Mouse (Mus musculus): ENCODE results near the gene Babam2. TPM values are rescaled to one million over a fixed set of nuclear protein-coding genes. Genes with fewer than 3 reads are reported as not detected.
"Not testable (repeated sequence)": the region's sequence is repeated elsewhere in the genome, so short reads cannot be mapped to it uniquely, and the experiment has no call there.

Babam2 gene
- polyA plus RNA-seq, 1 experiment from 2014 or later, result 47.2 TPM

DNA sequence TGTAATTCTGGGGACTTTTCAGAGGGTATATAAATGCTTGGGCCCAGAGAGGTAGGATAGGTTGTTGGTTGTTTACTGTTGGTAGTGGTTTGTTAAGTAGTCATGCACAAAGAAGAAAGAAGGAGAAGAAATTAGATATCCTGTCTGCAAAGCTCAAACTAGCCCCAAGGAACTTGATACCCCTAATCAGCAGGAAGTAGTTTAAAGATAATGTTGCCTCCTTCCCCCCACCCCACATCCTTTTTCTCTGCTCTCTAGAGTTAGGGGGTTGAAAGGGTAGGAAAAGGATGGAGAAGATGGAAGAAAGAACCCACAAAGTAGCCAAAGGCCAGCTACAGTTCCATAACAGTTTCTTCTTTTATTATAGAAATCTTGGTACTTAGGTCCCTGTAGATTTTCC, 99.5 kb downstream of the Babam2 start:
- H3K27ac ChIP-seq, result no peak overlapping the region
- ATAC-seq (ENCODE audit: low FRiP score), result no peak
- no peaks in the 10 kb centered on the region for H3K27me3 ChIP-seq
- no peak overlapping the region for H3K4me3 ChIP-seq (replicated peaks)
- no peak overlapping the region for H3K4me2 ChIP-seq
- no peaks in the 10 kb centered on the region for H3K36me3 ChIP-seq (replicated peaks)
- no peak overlapping the region for H3K9ac ChIP-seq
- no peaks in the 10 kb centered on the region for H3K9me3 ChIP-seq
- no peaks in the 10 kb centered on the region for H3K4me1 ChIP-seq

DNA sequence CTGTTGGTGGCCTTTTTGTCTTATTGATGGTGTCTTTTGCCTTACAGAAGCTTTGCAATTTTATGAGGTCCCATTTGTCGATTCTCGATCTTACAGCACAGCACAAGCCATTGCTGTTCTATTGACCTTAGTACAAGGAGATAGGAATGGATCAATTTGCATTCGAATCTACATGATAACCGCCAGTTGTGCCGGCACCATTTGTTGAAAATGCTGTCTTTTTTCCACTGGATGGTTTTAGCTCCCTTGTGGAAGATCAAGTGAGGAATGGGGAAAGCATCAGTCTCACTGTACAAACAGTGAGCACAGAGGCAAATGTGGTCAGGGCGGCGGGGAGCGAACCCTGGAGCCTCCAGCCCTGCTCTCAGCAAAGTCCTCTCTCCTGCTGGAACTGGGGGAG, 106.7 kb downstream of the Babam2 start:
- H3K27ac ChIP-seq; H3K4me3 ChIP-seq (replicated peaks); H3K4me2 ChIP-seq; H3K36me3 ChIP-seq (replicated peaks); H3K27me3 ChIP-seq; H3K4me1 ChIP-seq; H3K9ac ChIP-seq; H3K9me3 ChIP-seq; ATAC-seq (ENCODE audit: low FRiP score): not testable (repeated sequence)
- 91% methylated on average over 8 of the region's 8 CpGs for WGBS

GRCm38 (mm10) chr5:31804751-31805150, 107.3 kb downstream of the Babam2 start:
- WGBS, result 49% methylated on average over 8 of the region's 8 CpGs
- Histone ChIP-seq H3K4me2 (no peak overlapping the region), H3K9me3 (no peaks in the 10 kb centered on the region), H3K4me3 (replicated peaks) (no peak overlapping the region), H3K36me3 (replicated peaks) (no peaks in the 10 kb centered on the region), H3K9ac (no peak overlapping the region), H3K27me3 (no peaks in the 10 kb centered on the region), H3K4me1 (no peaks in the 10 kb centered on the region), H3K27ac (no peak overlapping the region)
- no peak for ATAC-seq (ENCODE audit: low FRiP score)

DNA sequence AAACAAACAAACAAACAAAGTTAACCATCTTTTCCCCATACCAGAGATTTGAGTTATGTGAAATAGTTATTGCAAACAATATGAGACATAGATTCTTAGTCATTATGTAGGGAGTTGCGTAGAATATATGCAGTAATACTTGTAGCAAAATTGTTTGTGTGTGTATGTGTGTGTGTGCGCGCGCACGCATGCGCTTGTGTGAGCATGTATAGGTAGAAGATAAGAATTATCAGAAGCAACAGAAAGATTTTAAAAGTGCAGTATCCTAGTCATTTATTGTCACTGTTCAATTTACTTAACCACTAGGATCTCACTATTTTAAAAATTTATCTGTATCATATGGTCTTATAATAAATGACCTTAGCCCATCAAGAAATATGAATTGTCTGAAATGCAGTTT, 109.8 kb downstream of the Babam2 start:
- peaks cover 8% of the 10 kb centered on the region for H3K4me1 ChIP-seq
- H3K36me3 ChIP-seq (replicated peaks), result no peaks in the 10 kb centered on the region
- H3K9me3 ChIP-seq, result no peaks in the 10 kb centered on the region
- H3K9ac ChIP-seq, result no peak overlapping the region
- no peak for ATAC-seq (ENCODE audit: low FRiP score)
- H3K4me2 ChIP-seq, result no peak overlapping the region
- no peak overlapping the region for H3K4me3 ChIP-seq (replicated peaks)
- WGBS, result 98% methylated on average over 6 of the region's 6 CpGs
- H3K27me3 ChIP-seq, result no peaks in the 10 kb centered on the region
- no peak overlapping the region for H3K27ac ChIP-seq

DNA sequence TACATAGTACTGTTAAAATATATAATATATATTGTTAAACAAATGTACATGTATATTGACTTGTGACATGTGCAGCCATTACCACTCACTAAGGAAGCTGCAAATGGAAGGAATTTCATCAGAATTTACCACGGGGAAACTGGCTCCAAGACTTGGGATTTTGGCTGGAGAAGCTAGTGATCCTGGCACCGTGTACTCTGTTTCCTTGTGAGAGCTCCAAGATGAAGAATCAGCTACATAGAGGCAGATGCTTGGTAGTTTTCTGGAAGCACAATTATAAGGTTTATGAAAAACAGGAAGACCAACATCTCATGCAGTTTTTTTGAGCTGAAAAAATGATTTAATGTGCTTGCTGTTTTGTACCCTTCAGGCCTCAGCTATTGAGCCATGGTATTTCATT, 110.8 kb downstream of the Babam2 start:
- no peak overlapping the region for H3K4me3 ChIP-seq (replicated peaks)
- ATAC-seq (ENCODE audit: low FRiP score), result no peak
- peaks cover 8% of the 10 kb centered on the region for H3K4me1 ChIP-seq
- no peak overlapping the region for H3K4me2 ChIP-seq
- no peak overlapping the region for H3K9ac ChIP-seq
- WGBS, result 85% methylated on average over 2 of the region's 2 CpGs
- H3K9me3 ChIP-seq, result no peaks in the 10 kb centered on the region
- H3K27ac ChIP-seq, result no peak overlapping the region
- no peaks in the 10 kb centered on the region for H3K27me3 ChIP-seq
- no peaks in the 10 kb centered on the region for H3K36me3 ChIP-seq (replicated peaks)

- 52% methylated on average over 12 of the region's 12 CpGs for WGBS
- H3K4me2 ChIP-seq, result no peak overlapping the region; the same call in 1 of the 2 replicates
Observed at GRCm38 (mm10) chr5:31810796-31811662, 113.5 kb downstream of the Babam2 start.

DNA sequence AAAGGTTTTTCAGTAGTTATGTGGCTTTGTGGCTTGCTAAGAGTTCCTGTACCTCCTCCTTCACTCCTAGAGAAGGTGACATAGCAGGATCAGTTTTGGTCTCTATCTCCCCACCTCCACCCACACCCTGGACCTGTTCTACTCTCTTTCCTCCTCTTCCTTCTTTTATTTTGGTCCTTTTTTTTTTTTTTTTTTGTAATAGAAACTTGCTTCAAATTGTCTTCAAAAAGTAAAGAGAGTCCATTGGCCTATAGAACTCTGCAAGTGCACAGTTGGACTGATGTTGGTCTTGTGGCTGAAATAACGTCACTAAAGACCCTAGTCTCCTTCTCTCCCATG, 114.1 kb downstream of the Babam2 start:
- H3K4me2 ChIP-seq, result no peak overlapping the region
- WGBS, result 76% methylated on average over 1 of the region's 1 CpGs

More at GRCm38 (mm10) chr5:31810796-31811662, 113.5 kb downstream of the Babam2 start:
- H3K4me3 ChIP-seq (replicated peaks), result no peak overlapping the region
- H3K9me3 ChIP-seq, result no peaks in the 10 kb centered on the region
- no peak overlapping the region for H3K27ac ChIP-seq
- H3K9ac ChIP-seq, result no peak overlapping the region
- ATAC-seq (ENCODE audit: low FRiP score), result peak; percentile 63; the same call in 1 of the 2 replicates
- no peaks in the 10 kb centered on the region for H3K27me3 ChIP-seq
- H3K4me1 ChIP-seq, result peaks cover 8% of the 10 kb centered on the region
- H3K36me3 ChIP-seq (replicated peaks), result no peaks in the 10 kb centered on the region

DNA sequence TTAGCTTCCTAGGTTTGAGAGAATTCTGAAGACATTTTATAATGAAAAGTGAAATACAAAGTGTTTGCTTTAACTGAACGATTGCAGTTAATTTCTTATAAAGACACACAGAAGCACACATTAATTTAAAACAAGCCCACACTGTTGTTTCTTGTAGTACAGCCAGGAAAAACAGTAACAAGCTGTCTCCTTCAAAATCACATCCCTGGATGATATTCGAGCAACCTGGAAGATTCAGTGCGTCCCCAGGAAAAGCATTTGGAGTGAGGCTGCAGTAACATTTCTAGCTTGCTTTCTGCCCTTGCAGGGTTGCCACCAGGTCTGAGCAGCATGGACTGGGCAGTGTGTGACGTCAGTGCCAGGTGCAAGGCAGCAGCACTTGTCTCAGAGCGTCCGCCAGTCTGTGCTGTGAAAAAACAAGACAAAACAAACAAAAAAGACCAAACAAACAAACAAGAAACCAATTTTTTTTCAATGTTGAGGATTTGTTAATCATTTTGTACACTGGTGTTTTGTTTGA, 115.7 kb downstream of the Babam2 start:
- 87% methylated on average over 6 of the region's 6 CpGs for WGBS
- H3K4me3 ChIP-seq (replicated peaks), result no peak overlapping the region

More for the DNA sequence above, 114.1 kb downstream of the Babam2 start:
- Histone ChIP-seq H3K27me3 (no peaks in the 10 kb centered on the region), H3K4me3 (replicated peaks) (no peak overlapping the region), H3K36me3 (replicated peaks) (no peaks in the 10 kb centered on the region), H3K4me1 (peaks cover 8% of the 10 kb centered on the region), H3K9ac (no peak overlapping the region), H3K9me3 (no peaks in the 10 kb centered on the region), H3K27ac (no peak overlapping the region)
- ATAC-seq (ENCODE audit: low FRiP score), result no peak

DNA sequence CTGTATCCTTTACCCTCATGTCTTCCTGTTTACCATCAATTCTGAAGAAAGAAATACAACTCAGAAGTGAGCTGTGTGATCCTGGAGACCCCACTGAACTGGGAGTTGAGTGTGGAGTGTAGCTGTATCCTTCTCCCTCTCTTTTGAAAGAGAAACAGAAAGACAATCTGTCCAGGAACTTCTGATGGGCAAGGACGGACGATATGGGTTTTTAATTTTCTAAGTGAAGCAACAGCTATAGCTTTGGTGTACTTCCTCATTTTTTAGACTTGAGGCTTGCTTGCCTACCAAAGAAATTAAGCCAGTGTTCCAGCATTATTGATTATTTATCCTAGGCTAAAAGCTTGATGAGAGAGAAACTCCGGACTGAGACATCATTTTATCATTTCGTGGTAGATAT, 116.6 kb downstream of the Babam2 start:
- no peak overlapping the region for H3K27ac ChIP-seq
- ATAC-seq (ENCODE audit: low FRiP score), result no peak
- no peaks in the 10 kb centered on the region for H3K9me3 ChIP-seq
- no peaks in the 10 kb centered on the region for H3K36me3 ChIP-seq (replicated peaks)
- H3K4me3 ChIP-seq (replicated peaks), result no peak overlapping the region
- 91% methylated on average over 4 of the region's 4 CpGs for WGBS
- peaks cover 8% of the 10 kb centered on the region for H3K4me1 ChIP-seq
- H3K4me2 ChIP-seq, result no peak overlapping the region
- H3K27me3 ChIP-seq, result no peaks in the 10 kb centered on the region
- H3K9ac ChIP-seq, result no peak overlapping the region

More for the DNA sequence above, 115.7 kb downstream of the Babam2 start:
- Histone ChIP-seq H3K27ac (no peak overlapping the region), H3K36me3 (replicated peaks) (no peaks in the 10 kb centered on the region), H3K9me3 (no peaks in the 10 kb centered on the region), H3K9ac (no peak overlapping the region), H3K27me3 (no peaks in the 10 kb centered on the region), H3K4me2 (no peak overlapping the region), H3K4me1 (peaks cover 8% of the 10 kb centered on the region)
- ATAC-seq (ENCODE audit: low FRiP score), result no peak

GRCm38 (mm10) chr5:31815129-31815528, 117.6 kb downstream of the Babam2 start:
- ATAC-seq (ENCODE audit: low FRiP score), result no peak
- Histone ChIP-seq H3K27ac (no peak overlapping the region), H3K4me1 (peaks cover 8% of the 10 kb centered on the region), H3K27me3 (no peaks in the 10 kb centered on the region), H3K9ac (no peak overlapping the region), H3K4me2 (no peak overlapping the region), H3K36me3 (replicated peaks) (no peaks in the 10 kb centered on the region), H3K4me3 (replicated peaks) (no peak overlapping the region), H3K9me3 (no peaks in the 10 kb centered on the region)
- WGBS, result 80% methylated on average over 7 of the region's 7 CpGs

DNA sequence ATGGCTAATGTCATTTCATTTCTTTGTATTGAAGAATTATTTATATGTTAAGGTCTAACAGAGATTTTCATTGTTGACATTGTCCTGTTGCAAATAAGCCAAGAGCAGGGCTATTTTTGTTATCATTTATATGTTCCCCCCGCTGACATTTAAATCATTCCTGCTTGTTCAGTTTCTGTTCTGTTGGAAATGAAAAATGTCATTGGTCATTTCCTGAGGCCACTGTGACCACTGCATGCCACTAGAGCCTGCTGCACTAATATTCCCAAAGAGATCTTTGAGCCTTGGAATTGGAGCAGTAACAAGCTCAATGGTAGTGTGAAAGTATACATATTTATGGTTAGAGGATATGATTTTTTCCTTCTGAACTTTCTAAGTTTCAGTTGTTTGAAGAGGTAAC, 118.6 kb downstream of the Babam2 start:
- H3K4me2 ChIP-seq, result no peak overlapping the region

DNA sequence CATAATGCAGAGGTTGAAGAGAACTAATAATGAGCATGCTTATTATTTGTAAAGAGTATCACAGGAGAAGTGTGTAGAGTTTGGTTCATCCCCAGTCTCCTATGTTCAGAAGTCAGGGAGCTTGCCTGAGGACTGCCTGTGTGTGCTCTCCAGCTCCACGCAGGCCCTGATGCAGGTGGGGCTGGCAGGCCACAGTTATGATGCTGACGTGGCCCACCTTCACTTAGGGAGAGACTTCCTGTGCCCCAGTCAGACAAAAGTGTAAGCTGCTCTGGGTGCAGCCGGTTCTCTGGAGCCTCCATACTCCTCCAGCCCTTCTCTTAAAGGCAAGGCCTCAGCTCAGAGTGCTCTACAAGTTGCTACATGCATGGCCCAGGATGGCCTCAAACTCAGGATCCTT, 123.3 kb downstream of the Babam2 start:
- ATAC-seq (ENCODE audit: low FRiP score), result no peak

More for the DNA sequence above, 118.6 kb downstream of the Babam2 start:
- no peak overlapping the region for H3K9ac ChIP-seq
- H3K27ac ChIP-seq, result no peak overlapping the region
- H3K27me3 ChIP-seq, result no peaks in the 10 kb centered on the region
- no peaks in the 10 kb centered on the region for H3K9me3 ChIP-seq
- H3K4me1 ChIP-seq, result peaks cover 2% of the 10 kb centered on the region
- no peaks in the 10 kb centered on the region for H3K36me3 ChIP-seq (replicated peaks)
- no peak overlapping the region for H3K4me3 ChIP-seq (replicated peaks)
- no peak for ATAC-seq (ENCODE audit: low FRiP score)
- 87% methylated on average over 1 of the region's 1 CpGs for WGBS

GRCm38 (mm10) chr5:31821204-31821603, 123.7 kb downstream of the Babam2 start:
- Histone ChIP-seq H3K4me2 (no peak overlapping the region), H3K4me3 (replicated peaks) (no peak overlapping the region), H3K9me3 (no peaks in the 10 kb centered on the region), H3K27me3 (no peaks in the 10 kb centered on the region), H3K36me3 (replicated peaks) (no peaks in the 10 kb centered on the region), H3K27ac (no peak overlapping the region), H3K4me1 (no peaks in the 10 kb centered on the region), H3K9ac (no peak overlapping the region)
- no peak for ATAC-seq (ENCODE audit: low FRiP score)
- WGBS, result 78% methylated on average over 1 of the region's 1 CpGs

More for the DNA sequence above, 123.3 kb downstream of the Babam2 start:
- no peak overlapping the region for H3K4me2 ChIP-seq
- H3K9me3 ChIP-seq, result no peaks in the 10 kb centered on the region
- no peak overlapping the region for H3K27ac ChIP-seq
- 88% methylated on average over 3 of the region's 3 CpGs for WGBS
- no peaks in the 10 kb centered on the region for H3K4me1 ChIP-seq
- H3K4me3 ChIP-seq (replicated peaks), result no peak overlapping the region
- H3K36me3 ChIP-seq (replicated peaks), result no peaks in the 10 kb centered on the region
- no peaks in the 10 kb centered on the region for H3K27me3 ChIP-seq
- H3K9ac ChIP-seq, result no peak overlapping the region

Measured in forebrain, embryonic 12.5 days (tissue).